Mouse (Mus musculus) lung, embryonic 16.5 days (tissue): Measurements from ENCODE around the gene Stat5b. TPM values are rescaled to one million over a fixed set of nuclear protein-coding genes. Genes with fewer than 3 reads are reported as not detected.
A peak's percentile ranks its signal among the peaks of the same experiment; 100 is the strongest.

ENCODE experiments used
- ATAC-seq: fragments of 200-750 bp; cut with Nextera tagmentation; 2 replicates; pipeline ENCODE4 v1.8.0; 2017; ENCODE audit warnings: low read depth, mild to moderate bottlenecking, moderate library complexity
- H3K27ac ChIP-seq: fragments of 300-500 bp; sonication (generic); 2 replicates; pipeline ENCODE4 v1.5.1; 2014; ENCODE audit warnings: mild to moderate bottlenecking, control low read depth, low read length
- H3K27me3 ChIP-seq: fragments of 300-500 bp; sonication (generic); 2 replicates; pipeline ENCODE4 v1.6.1; 2014; ENCODE audit warnings: low read depth, low read length, mixed read lengths; ENCODE audit not compliant: control insufficient read depth, insufficient read depth
- H3K36me3 ChIP-seq: fragments of 300-500 bp; sonication (generic); 2 replicates; pipeline ENCODE4 v1.6.1; 2014; ENCODE audit warnings: low read length; ENCODE audit not compliant: control insufficient read depth, insufficient read depth
- H3K4me1 ChIP-seq: fragments of 300-500 bp; sonication (generic); replicated peaks from 2 replicates; pipeline ENCODE4 v1.6.1; 2014; ENCODE audit warnings: low read length, mixed read lengths; ENCODE audit not compliant: control insufficient read depth, insufficient read depth
- H3K4me2 ChIP-seq: fragments of 300-500 bp; sonication (generic); 2 replicates; pipeline ENCODE4 v1.6.1; 2014; ENCODE audit warnings: low read depth, low read length, control low read depth
- H3K4me3 ChIP-seq: fragments of 300-500 bp; sonication (generic); 2 replicates; pipeline ENCODE4 v1.5.1; 2014; ENCODE audit warnings: mild to moderate bottlenecking, low read length, control low read depth
- H3K9ac ChIP-seq: fragments of 300-500 bp; sonication (generic); 2 replicates; pipeline ENCODE4 v1.6.1; 2014; ENCODE audit warnings: low read length, control low read depth
- H3K9me3 ChIP-seq: fragments of 300-500 bp; sonication (generic); 2 replicates; pipeline ENCODE4 v1.6.1; 2016; ENCODE audit warnings: low read length; ENCODE audit not compliant: control insufficient read depth
- WGBS: fragments of 180-500 bp; shearing (Covaris S2); extraction: QIAGEN DNeasy Blood & Tissue Kit; methylation state at CpG from one replicate; pipeline ENCODE4 v1.1.7; 2014; 5-methylcytosine and 5-hydroxymethylcytosine counted together
- polyA plus RNA-seq: library from polyadenylated mRNA; unstranded; fragments of >200 nt; fragmentation: Nextera tagmentation; extraction: Ambion mirVana; gene quantifications from 2 replicates; pipeline ENCODE4 v1.2.1, GENCODE M21; 2015

The Stat5b gene
- polyA plus RNA-seq, 1 experiment from 2014 or later = 27.2 TPM

DNA sequence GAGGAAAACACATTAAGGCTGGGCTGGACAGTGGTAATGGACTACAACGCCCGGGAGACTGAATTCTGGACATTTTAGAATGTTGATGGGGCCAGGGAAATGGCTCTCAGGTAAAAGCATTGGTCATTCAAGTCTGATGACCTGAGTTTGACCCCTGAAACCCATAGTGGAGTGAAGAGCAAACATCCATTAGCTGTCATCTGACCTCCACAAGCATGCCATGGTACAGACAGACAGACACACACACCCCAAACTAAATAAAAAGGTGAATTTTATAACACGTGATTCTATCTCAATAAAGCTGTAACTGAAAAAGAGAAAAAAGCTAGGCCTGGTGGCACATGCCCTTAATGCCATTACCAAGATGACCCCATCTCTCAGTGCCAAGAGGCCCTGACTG, 34.2 kb downstream of the Stat5b start:
- Histone ChIP-seq H3K4me3 (no peak overlapping the region), H3K27ac (no peak overlapping the region), H3K4me2 (no peak overlapping the region), H3K9ac (no peak overlapping the region), H3K4me1 (peaks cover 26% of the 10 kb centered on the region), H3K9me3 (0 out of 2 replicates have a peak, but pooled peaks cover under 1% of the 10 kb centered on the region), H3K27me3 (no peaks in the 10 kb centered on the region), H3K36me3 (no peaks in the 10 kb centered on the region)
- 62% methylated on average over 3 of the region's 3 CpGs for WGBS
- no peak for ATAC-seq

DNA sequence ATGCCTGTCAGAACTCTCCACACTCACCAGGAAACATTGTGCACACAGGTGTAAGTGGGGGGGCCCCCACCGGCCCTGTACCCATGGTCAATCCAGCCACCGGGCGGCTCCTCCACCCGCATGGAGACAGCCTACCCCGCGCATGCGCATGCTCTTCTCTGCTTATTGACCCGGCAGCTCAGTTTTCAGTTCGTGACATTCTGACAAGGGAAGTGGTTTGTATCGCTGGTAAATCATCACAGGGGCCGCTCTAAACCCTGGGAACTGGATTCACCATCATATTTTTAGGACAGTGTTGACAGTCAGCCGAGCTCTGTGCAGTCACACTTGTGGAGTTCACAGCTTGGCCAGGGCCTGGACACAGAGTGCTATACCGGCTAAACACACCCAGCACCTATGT, 36.0 kb downstream of the Stat5b start:
- Histone ChIP-seq H3K36me3 (no peaks in the 10 kb centered on the region), H3K27ac (no peak overlapping the region), H3K4me3 (no peak overlapping the region), H3K9me3 (0 out of 2 replicates have a peak, but pooled peaks cover 3% of the 10 kb centered on the region), H3K27me3 (no peaks in the 10 kb centered on the region), H3K9ac (no peak overlapping the region), H3K4me2 (peak overlapping the region; percentile 33), H3K4me1 (peaks cover 26% of the 10 kb centered on the region)
- ATAC-seq = peak; percentile 63
- 24% methylated on average over 13 of the region's 13 CpGs for WGBS

DNA sequence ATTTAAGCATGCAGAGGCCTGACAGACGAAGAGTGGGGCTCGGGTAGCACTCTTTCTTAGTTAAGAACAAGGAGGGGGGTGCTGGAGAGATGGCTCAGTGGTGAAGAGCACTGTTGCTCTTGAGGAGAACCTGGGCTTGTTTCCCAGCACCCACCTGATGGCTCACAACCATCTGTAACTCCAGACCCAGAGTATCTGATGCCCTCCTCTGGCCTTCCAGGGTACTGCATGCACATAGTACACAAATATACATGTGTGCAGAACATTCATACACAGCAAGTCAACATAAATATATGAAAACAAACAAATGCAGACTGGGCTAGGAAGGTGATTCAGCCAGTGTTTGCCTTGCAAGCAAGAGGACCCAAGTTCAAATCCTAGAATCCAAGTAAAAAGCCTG, 39.4 kb downstream of the Stat5b start:
- no peaks in the 10 kb centered on the region for H3K27me3 ChIP-seq
- 0 out of 2 replicates have a peak, but pooled peaks cover 3% of the 10 kb centered on the region for H3K9me3 ChIP-seq
- peaks cover 15% of the 10 kb centered on the region for H3K4me1 ChIP-seq
- no peak for ATAC-seq
- no peak overlapping the region for H3K9ac ChIP-seq
- H3K27ac ChIP-seq = no peak overlapping the region
- H3K36me3 ChIP-seq = no peaks in the 10 kb centered on the region
- H3K4me3 ChIP-seq = no peak overlapping the region
- WGBS = 94% methylated on average over 2 of the region's 2 CpGs
- no peak overlapping the region for H3K4me2 ChIP-seq

DNA sequence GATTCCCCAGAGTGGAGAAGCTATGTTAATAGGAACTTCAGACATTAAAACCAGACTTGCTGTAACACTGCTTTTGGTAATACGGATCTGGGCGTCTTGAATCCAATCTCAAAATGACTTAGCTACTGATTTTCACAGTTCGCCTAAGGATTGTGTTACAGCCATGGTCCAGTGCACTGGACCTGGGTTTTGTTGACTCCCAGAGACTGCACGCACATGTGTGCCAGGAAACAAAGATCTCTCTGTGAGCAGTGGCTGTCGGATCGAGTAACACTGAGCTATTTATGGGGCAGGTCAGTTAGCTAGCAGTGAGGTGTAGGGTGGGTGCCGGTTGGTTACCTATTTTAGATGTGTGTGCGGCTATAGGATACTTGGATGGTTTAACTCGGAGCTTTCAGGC, 40.0 kb downstream of the Stat5b start:
- H3K4me1 ChIP-seq = peaks cover 12% of the 10 kb centered on the region
- no peak for ATAC-seq
- H3K9me3 ChIP-seq = 0 out of 2 replicates have a peak, but pooled peaks cover 3% of the 10 kb centered on the region
- H3K27ac ChIP-seq = no peak overlapping the region
- 80% methylated on average over 9 of the region's 9 CpGs for WGBS
- no peaks in the 10 kb centered on the region for H3K27me3 ChIP-seq
- H3K9ac ChIP-seq = no peak overlapping the region
- H3K4me3 ChIP-seq = no peak overlapping the region
- no peak overlapping the region for H3K4me2 ChIP-seq
- H3K36me3 ChIP-seq = no peaks in the 10 kb centered on the region

DNA sequence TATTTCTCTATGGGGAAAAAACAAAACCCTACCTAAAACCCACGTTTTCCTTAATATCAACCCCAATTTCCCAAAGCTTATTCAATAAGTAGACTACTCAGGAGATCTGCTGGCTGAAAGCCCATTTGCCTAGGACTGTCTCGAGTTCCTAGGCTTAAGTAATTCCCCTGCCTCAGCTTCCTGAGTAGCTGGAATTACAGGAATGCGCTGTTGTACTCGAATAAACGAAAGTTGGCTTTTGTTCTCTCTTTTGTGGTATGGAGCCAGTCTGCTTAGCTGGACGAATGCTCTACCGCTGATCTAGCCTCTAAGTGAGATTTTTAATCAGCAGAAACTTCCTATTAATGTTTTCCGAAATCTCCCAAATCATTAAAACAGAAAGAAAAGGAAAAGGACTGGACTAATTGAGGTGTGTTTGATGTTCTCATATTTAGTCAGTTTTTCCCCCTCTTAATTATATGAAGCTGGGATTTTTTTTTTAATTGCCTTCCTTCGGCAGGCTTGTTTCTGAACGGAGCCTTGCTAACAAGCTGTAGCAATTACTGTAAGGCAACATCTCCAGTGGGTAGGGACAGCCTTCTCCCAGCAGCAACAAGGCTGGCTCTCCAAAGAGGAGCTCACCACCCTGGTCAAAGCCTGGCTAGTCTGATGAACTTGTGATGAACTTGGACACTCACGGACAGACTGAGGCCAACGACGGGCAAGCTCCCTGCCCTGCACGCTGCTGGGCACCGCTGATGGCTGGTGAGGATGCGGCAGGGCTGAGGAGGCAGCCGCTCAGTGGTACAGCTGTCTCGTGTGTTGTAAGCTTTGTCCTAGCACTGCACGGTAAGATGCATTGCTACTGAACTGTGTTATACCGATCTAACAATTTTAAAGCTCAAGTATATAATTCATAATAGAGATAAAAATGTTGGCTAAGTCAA, 43.9 kb downstream of the Stat5b start:
- 67% methylated on average over 20 of the region's 20 CpGs for whole genome bisulfite sequencing
- no peak for ATAC-seq
- Histone ChIP-seq H3K9ac (no peak overlapping the region), H3K27me3 (no peaks in the 10 kb centered on the region), H3K4me1 (no peaks in the 10 kb centered on the region), H3K36me3 (peaks cover 31% of the 10 kb centered on the region), H3K9me3 (0 out of 2 replicates have a peak, but pooled peaks cover 3% of the 10 kb centered on the region), H3K27ac (no peak overlapping the region), H3K4me3 (no peak overlapping the region), H3K4me2 (no peak overlapping the region)

DNA sequence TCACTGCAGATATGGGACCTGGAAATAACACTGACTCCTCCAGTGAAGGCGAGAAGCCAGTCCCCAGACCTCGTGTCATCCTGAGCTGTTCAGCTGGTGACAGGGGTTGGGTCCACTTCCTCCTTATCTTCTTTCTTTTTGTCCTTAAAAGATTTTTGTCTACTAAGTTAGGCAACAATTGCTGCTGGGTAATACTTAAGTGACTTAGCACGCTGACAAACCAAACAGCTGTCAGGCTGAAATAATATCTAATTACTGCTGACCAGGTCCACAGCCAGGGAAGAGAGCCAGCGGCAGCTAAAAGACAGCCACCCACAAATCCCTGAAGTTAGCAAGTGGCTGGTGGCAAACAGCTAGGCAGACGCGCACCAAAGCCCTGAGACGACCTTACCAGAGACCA, 45.0 kb downstream of the Stat5b start:
- H3K4me1 ChIP-seq = no peaks in the 10 kb centered on the region
- no peaks in the 10 kb centered on the region for H3K9me3 ChIP-seq
- no peak overlapping the region for H3K9ac ChIP-seq
- no peak overlapping the region for H3K4me2 ChIP-seq
- no peak overlapping the region for H3K27ac ChIP-seq
- no peak overlapping the region for H3K4me3 ChIP-seq
- ATAC-seq = peak; percentile 23; the same call in 1 of the 2 replicates
- WGBS = 63% methylated on average over 7 of the region's 7 CpGs
- H3K36me3 ChIP-seq = peaks cover 38% of the 10 kb centered on the region
- no peaks in the 10 kb centered on the region for H3K27me3 ChIP-seq

DNA sequence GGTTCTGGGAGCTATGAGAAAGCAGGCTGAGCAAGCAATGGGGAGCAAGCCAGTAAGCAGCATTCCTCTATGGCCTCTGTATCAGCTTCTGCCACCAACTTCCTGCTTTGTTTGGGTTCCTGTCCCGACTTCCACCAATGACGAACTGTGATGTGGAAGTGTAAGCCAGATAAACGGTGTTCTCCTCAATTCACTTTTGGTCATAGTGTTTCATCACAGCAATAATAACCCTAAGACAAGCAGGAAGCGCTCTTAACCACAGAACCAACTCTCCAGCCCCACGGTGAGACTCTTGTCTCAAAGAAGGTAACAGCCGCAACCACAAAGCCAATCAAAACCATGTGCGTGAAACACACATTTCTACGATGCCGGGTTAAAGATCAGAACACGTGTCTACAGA, 46.1 kb downstream of the Stat5b start:
- H3K9ac ChIP-seq = no peak overlapping the region
- H3K4me1 ChIP-seq = no peaks in the 10 kb centered on the region
- 90% methylated on average over 10 of the region's 10 CpGs for WGBS
- H3K4me3 ChIP-seq = no peak overlapping the region
- H3K4me2 ChIP-seq = no peak overlapping the region
- no peak for ATAC-seq
- H3K9me3 ChIP-seq = no peaks in the 10 kb centered on the region
- H3K27ac ChIP-seq = no peak overlapping the region
- peaks cover 38% of the 10 kb centered on the region for H3K36me3 ChIP-seq
- H3K27me3 ChIP-seq = no peaks in the 10 kb centered on the region

DNA sequence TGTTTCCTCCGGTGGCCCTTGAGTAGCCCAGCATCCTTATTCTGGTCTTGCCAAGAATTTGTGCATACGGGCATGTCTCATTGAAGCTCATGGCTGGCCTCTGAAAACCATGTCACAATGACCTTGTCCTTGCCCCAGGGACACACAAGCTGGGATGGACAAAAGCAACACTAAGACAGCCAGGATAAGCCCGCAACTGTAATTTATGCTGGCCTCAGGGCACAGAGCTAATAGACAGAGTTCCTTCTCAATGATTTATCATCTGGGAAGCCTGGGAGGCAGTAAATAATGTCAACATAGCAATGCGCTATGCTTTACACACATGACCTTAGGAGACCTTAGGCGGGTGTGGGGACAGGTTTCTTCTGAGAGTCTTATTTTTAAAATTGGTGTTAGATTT, 51.1 kb downstream of the Stat5b start:
- Histone ChIP-seq H3K9ac (no peak overlapping the region), H3K4me2 (no peak overlapping the region), H3K27ac (no peak overlapping the region), H3K9me3 (no peaks in the 10 kb centered on the region), H3K4me3 (no peak overlapping the region), H3K4me1 (no peaks in the 10 kb centered on the region), H3K36me3 (peaks cover 38% of the 10 kb centered on the region), H3K27me3 (no peaks in the 10 kb centered on the region)
- ATAC-seq = no peak
- WGBS = 76% methylated on average over 5 of the region's 5 CpGs

DNA sequence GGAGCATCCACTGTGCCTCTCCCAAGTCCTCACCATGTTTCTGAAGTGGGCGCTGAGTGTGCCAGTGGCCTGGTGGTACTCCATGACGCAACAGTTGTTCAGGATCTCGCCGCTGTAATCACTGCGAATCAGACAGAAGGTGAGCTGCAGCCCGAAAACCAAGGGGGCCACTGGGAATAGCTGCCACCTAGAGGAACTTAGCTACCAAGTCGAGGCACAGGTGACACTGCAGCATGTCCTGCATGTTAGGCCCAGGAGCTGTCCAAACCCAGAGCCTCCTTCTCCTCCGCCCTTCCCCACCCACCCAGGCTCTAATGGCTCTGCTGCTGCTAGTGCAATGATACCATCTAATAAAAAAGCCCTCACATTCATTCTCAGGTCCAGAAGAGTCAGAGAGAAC, 53.9 kb downstream of the Stat5b start:
- Histone ChIP-seq H3K4me1 (no peaks in the 10 kb centered on the region), H3K4me3 (no peak overlapping the region), H3K27me3 (no peaks in the 10 kb centered on the region), H3K9ac (no peak overlapping the region), H3K27ac (no peak overlapping the region), H3K9me3 (no peaks in the 10 kb centered on the region), H3K4me2 (no peak overlapping the region), H3K36me3 (peaks cover 13% of the 10 kb centered on the region; the same call in 1 of the 2 replicates)
- WGBS = 64% methylated on average over 8 of the region's 8 CpGs
- no peak for ATAC-seq
